Comparison of ENCODE assay signal across 8 mouse cellular contexts in genomic region chr7:28945416-28946270, GRCm38 (mm10). TPM values are rescaled to one million over a fixed set of nuclear protein-coding genes. Genes with fewer than 3 reads are reported as not detected.
DNase-seq lines count a peak whose midpoint lies in the region; ATAC-seq and TF ChIP-seq lines count a peak whose summit lies in the region.

No protein-coding gene starts in this region.

- WGBS in embryonic facial prominence, embryonic 14.5 days = 11% methylated on average over 10 of the region's 10 CpGs
- 35% methylated on average over 10 of the region's 10 CpGs for WGBS in intestine, postnatal 0 days

- intact Hi-C loops in heart, postnatal 25 days (cut with DNase I) = no loop called here
- intact Hi-C loops in left cerebral cortex, postnatal 10 days (cut with DNase I) = no loop called here

- H3K36me3 ChIP-seq in embryonic facial prominence, embryonic 14.5 days (ENCODE audit: control insufficient read depth, insufficient read depth, low read length) = peaks cover 19% of the 10 kb centered on the region
- H3K36me3 ChIP-seq in intestine, postnatal 0 days (ENCODE audit: control insufficient read depth, insufficient read depth) = peaks cover 18% of the 10 kb centered on the region

- H3K4me3 ChIP-seq in embryonic facial prominence, embryonic 14.5 days (ENCODE audit: low read depth, low read length) = no peak overlapping the region
- no peak overlapping the region for H3K4me3 ChIP-seq in intestine, postnatal 0 days (ENCODE audit: low read depth, low read length)

- H3K4me1 ChIP-seq in embryonic facial prominence, embryonic 14.5 days (ENCODE audit: control insufficient read depth, insufficient read depth, low read length) = peaks cover 71% of the 10 kb centered on the region
- peaks cover 29% of the 10 kb centered on the region for H3K4me1 ChIP-seq in intestine, postnatal 0 days (replicated peaks; ENCODE audit: control insufficient read depth, insufficient read depth, low read length)

- TF ChIP-seq CTCF in intestine, postnatal 0 days (IDR thresholded peaks at IDR 0.05; ENCODE audit: low read depth) = no peak

- no peaks in the 10 kb centered on the region for H3K9me3 ChIP-seq in embryonic facial prominence, embryonic 14.5 days (ENCODE audit: control insufficient read depth, low read length)
- no peaks in the 10 kb centered on the region for H3K9me3 ChIP-seq in intestine, postnatal 0 days (ENCODE audit: control insufficient read depth)

- peak overlapping the region; percentile 8 for H3K4me2 ChIP-seq in embryonic facial prominence, embryonic 14.5 days (ENCODE audit: low read depth, low read length)
- peak overlapping the region; percentile 27; the same call in 1 of the 2 replicates for H3K4me2 ChIP-seq in intestine, postnatal 0 days (replicated peaks; ENCODE audit: low read depth)

- peak; percentile 97 for DNase-seq in heart, adult 11 months
- no peak for DNase-seq in heart, postnatal 25 days (ENCODE audit: low spot score)
- DNase-seq in embryonic facial prominence, embryonic 14.5 days (ENCODE audit: low spot score) = peak; percentile 86
- DNase-seq in lung, postnatal 36 days = peak; percentile 59
- no peak for DNase-seq in MN1 (ENCODE audit: low spot score)
- DNase-seq in ovary, postnatal 10 days (ENCODE audit: low spot score) = no peak
- no peak for DNase-seq in left cerebral cortex, postnatal 10 days (ENCODE audit: extremely low spot score in 1 of 2, low spot score in 2 of 2)

- peak overlapping the region; percentile 86 for H3K27ac ChIP-seq in embryonic facial prominence, embryonic 14.5 days (replicated peaks; ENCODE audit: low read depth, low read length)
- H3K27ac ChIP-seq in intestine, postnatal 0 days (ENCODE audit: low read depth, low read length) = peak overlapping the region; percentile 55

- H3K27me3 ChIP-seq in embryonic facial prominence, embryonic 14.5 days (replicated peaks; ENCODE audit: control insufficient read depth, insufficient read depth, low read length) = no peaks in the 10 kb centered on the region
- no peaks in the 10 kb centered on the region for H3K27me3 ChIP-seq in intestine, postnatal 0 days (replicated peaks; ENCODE audit: control insufficient read depth, insufficient read depth, low read length)

- peak; percentile 72 for ATAC-seq in embryonic facial prominence, embryonic 14.5 days (ENCODE audit: low read depth)
- ATAC-seq in intestine, postnatal 0 days = no peak

- H3K9ac ChIP-seq in embryonic facial prominence, embryonic 14.5 days (ENCODE audit: low read depth, low read length) = peak overlapping the region; percentile 45; the same call in 1 of the 2 replicates
- peak overlapping the region; percentile 22; the same call in 1 of the 2 replicates for H3K9ac ChIP-seq in intestine, postnatal 0 days (ENCODE audit: low read depth, low read length)

RNA-seq across cellular contexts. Expression of gene Actn4, which starts 16.5 kb away (rescaled TPM):
- total RNA-seq in heart, postnatal 25 days (2021) = 100 to 1,000 TPM in 1 of 2 experiments, 10 to 100 TPM in 1; 77.0 to 101 TPM
- polyA plus RNA-seq in embryonic facial prominence, embryonic 14.5 days (2014; fragmentation: Nextera tagmentation; extraction: Ambion mirVana) = 256 and 280 TPM in 2 replicates
- 293 and 319 TPM in 2 replicates for polyA plus RNA-seq in intestine, postnatal 0 days (2015; fragmentation: Nextera tagmentation; extraction: Ambion mirVana)
- total RNA-seq in left cerebral cortex, postnatal 10 days (2021) = 100 to 1,000 TPM; 151 to 160 TPM

RNA-seq across cellular contexts. Expression of gene Eif3k, which starts 36.0 kb away (rescaled TPM):
- total RNA-seq in heart, postnatal 25 days (2021) = 100 to 1,000 TPM; 148 to 164 TPM
- polyA plus RNA-seq in embryonic facial prominence, embryonic 14.5 days (2014; fragmentation: Nextera tagmentation; extraction: Ambion mirVana) = 403 and 404 TPM in 2 replicates
- 282 and 286 TPM in 2 replicates for polyA plus RNA-seq in intestine, postnatal 0 days (2015; fragmentation: Nextera tagmentation; extraction: Ambion mirVana)
- total RNA-seq in left cerebral cortex, postnatal 10 days (2021) = 100 to 1,000 TPM; 171 to 178 TPM

RNA-seq across cellular contexts. Expression of gene Map4k1, which starts 36.2 kb away (rescaled TPM):
- 1 to 10 TPM in 1 of 2 experiments, under 1 TPM in 1; 0.44 to 1.3 TPM for total RNA-seq in heart, postnatal 25 days (2021)
- polyA plus RNA-seq in embryonic facial prominence, embryonic 14.5 days (2014; fragmentation: Nextera tagmentation; extraction: Ambion mirVana) = 7.2 and 8.7 TPM in 2 replicates
- polyA plus RNA-seq in intestine, postnatal 0 days (2015; fragmentation: Nextera tagmentation; extraction: Ambion mirVana) = 1.5 and 1.6 TPM in 2 replicates
- 1 to 10 TPM; 5.8 to 6.0 TPM for total RNA-seq in left cerebral cortex, postnatal 10 days (2021)

Comparison
In these comparisons a context has a peak if more than half of its experiments do, and no peak if none do; other contexts are left out.
1. DNase-seq: peak in heart, adult 11 months (single experiment), embryonic facial prominence, embryonic 14.5 days (single experiment) and lung, postnatal 36 days (single experiment); none in heart, postnatal 25 days (single experiment), MN1 (single experiment), ovary, postnatal 10 days (single experiment) and left cerebral cortex, postnatal 10 days (0 of 2).